Mouse (Mus musculus) bone marrow macrophage, adult 2 months (primary cell): ENCODE results near the gene Scgb1b10. TPM values are rescaled to one million over a fixed set of nuclear protein-coding genes. Genes with fewer than 3 reads are reported as not detected.
"Not testable (repeated sequence)": the region's sequence is repeated elsewhere in the genome, so short reads cannot be mapped to it uniquely, and the experiment has no call there.

Experiments
- H3K27ac ChIP-seq: 2 replicates; pipeline ENCODE4 v1.5.1; 2012; ENCODE audit warnings: low read depth, low read length; ENCODE audit not compliant: insufficient read depth
- H3K4me1 ChIP-seq: 2 replicates; pipeline ENCODE4 v1.6.1; 2012; ENCODE audit warnings: low read length; ENCODE audit not compliant: control insufficient read depth, insufficient read depth
- H3K4me3 ChIP-seq: 2 replicates; pipeline ENCODE4 v1.5.1; 2012; ENCODE audit warnings: mild to moderate bottlenecking, low read length, moderate library complexity; ENCODE audit not compliant: insufficient read depth
- polyA plus RNA-seq: library from polyadenylated mRNA; stranded (reverse); fragments of >200 nt; gene quantifications from 2 replicates; pipeline ENCODE4 v1.2.4, GENCODE M21; 2012; ENCODE audit not compliant: missing spikeins, insufficient read depth, insufficient read length

Scgb1b10 gene
- not detected in 2 replicates for polyA plus RNA-seq

GRCm38 (mm10) chr7:32100553-32100952 lies at the start of gene Scgb1b10:
Scgb1b10 (plus strand) TSS chr7:32100853.
- H3K27ac ChIP-seq, H3K4me1 ChIP-seq, H3K4me3 ChIP-seq: not testable (repeated sequence)

Other genes with a start within 250 kb of the Scgb1b10 start
- not detected in 2 replicates for gene Scgb2b11, start 110.3 kb downstream of the Scgb1b10 start, polyA plus RNA-seq
- not detected in 2 replicates for gene Scgb1b11, start 122.0 kb downstream of the Scgb1b10 start, polyA plus RNA-seq
- gene Scgb2b12, start 226.4 kb downstream of the Scgb1b10 start, polyA plus RNA-seq: not detected in 2 replicates
- gene Scgb1b12, start 233.3 kb downstream of the Scgb1b10 start, polyA plus RNA-seq: not detected in 2 replicates